Mouse (Mus musculus) bone marrow, adult 2 months (tissue): ENCODE data around the gene Ccdc116. TPM values are rescaled to one million over a fixed set of nuclear protein-coding genes. Genes with fewer than 3 reads are reported as not detected.

Experiments
- H3K27ac ChIP-seq: fragments of 200-500 bp; 2 replicates; pipeline ENCODE4 v1.5.1; 2012; ENCODE audit warnings: low read depth, mild to moderate bottlenecking, control low read depth, inconsistent platforms, low read length; ENCODE audit not compliant: control insufficient read depth, poor library complexity, insufficient read depth
- H3K4me1 ChIP-seq: fragments of 200-500 bp; 2 replicates; pipeline ENCODE4 v1.6.1; 2011; ENCODE audit warnings: low read length; ENCODE audit not compliant: control insufficient read depth, insufficient read depth
- H3K4me3 ChIP-seq: fragments of 200-500 bp; replicated peaks from 2 replicates; pipeline ENCODE3; 2011; ENCODE audit warnings: mild to moderate bottlenecking, low read depth, low read length, control low read depth; ENCODE audit not compliant: control insufficient read depth
- CTCF ChIP-seq: fragments of 200-500 bp; IDR thresholded peaks from 2 replicates; pipeline ENCODE4 v1.5.1; 2011; ENCODE audit warnings: low read length, control low read depth; ENCODE audit not compliant: control insufficient read depth, insufficient read depth
- POLR2A ChIP-seq: fragments of 200-500 bp; IDR thresholded peaks from 2 replicates; pipeline ENCODE4 v1.6.1; 2011; ENCODE audit warnings: low read depth, mild to moderate bottlenecking, control low read depth, low read length, borderline replicate concordance; ENCODE audit not compliant: control insufficient read depth
- WGBS: fragments of 180-500 bp; shearing (Covaris S2); methylation state at CpG from one replicate; pipeline ENCODE4 v1.1.7; 2018; 5-methylcytosine and 5-hydroxymethylcytosine counted together
- polyA plus RNA-seq: library from polyadenylated mRNA; stranded (reverse); fragments of >200 nt; gene quantifications from 2 replicates; pipeline ENCODE4 v1.2.4, GENCODE M21; 2011; ENCODE audit warnings: low replicate concordance; ENCODE audit not compliant: missing spikeins, insufficient read depth, insufficient read length

Gene Ccdc116
- polyA plus RNA-seq, 1 experiment: 1.8 TPM

DNA sequence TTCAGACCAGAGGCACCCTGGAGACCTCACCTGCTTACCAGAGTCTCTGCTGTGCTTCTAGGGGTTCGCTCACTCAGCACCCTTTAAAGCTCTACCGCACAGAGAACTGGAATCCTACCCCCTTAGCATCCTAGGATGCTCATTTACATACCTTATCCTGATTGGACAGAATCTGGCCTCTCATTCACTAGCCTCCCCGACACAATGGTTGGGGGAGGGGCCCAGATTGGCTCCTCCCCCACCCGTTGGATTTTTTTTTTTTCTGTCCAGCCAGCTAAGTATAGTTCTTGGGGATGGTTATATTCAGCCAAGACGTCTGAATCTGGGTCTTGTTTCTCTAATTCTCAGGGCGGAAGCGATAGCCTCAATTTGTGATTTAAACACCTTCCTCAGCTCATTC, 2.7 kb downstream of the Ccdc116 start, which contains the start of gene Ydjc:
TSS of gene Ydjc (plus strand) at position 283 of the 400 bp plus-strand sequence.
- 40% methylated on average over 7 of the region's 7 CpGs for WGBS
- TF ChIP-seq POLR2A: no peak
- TF ChIP-seq CTCF: no peak
- no peak within 1 kb of the TSS for H3K4me3 ChIP-seq
- no peaks in the 10 kb centered on the region; the same call in 1 of the 2 replicates for H3K4me1 ChIP-seq
- H3K27ac ChIP-seq: no peak within 1 kb of the TSS

DNA sequence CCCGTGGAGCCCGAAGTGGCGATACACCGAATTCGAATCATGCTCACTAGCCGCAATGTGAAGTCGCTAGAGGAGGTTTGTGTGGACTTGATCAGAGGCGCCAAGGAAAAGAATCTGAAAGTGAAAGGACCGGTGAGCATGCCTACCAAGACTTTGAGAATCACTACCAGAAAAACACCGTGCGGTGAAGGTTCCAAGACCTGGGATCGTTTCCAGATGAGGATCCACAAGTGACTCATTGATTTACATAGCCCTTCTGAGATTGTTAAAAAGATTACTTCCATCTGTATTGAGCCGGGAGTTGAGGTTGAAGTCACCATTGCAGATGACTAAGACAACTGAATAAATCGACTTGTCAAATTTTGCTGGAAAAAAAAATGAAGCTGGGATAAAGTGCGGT, 9.7 kb downstream of the Ccdc116 start:
- H3K4me1 ChIP-seq: no peaks in the 10 kb centered on the region
- H3K4me3 ChIP-seq: no peak overlapping the region
- TF ChIP-seq POLR2A (no peak), CTCF (no peak)
- H3K27ac ChIP-seq: no peak overlapping the region
- WGBS: 82% methylated on average over 15 of the region's 15 CpGs

DNA sequence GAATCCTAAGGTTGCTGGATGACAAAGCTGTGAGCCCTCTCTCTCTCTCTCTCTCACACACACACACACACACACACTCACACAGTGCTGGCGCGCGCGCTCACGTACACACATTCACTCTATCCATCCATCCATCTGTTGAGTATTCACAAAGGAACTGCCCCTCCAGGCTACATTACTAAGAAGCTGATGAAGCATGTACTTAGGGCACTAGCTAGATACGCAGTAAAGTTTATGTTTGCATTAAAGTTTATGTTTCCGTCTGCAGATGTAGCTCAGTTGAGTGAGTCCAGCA, 14.2 kb downstream of the Ccdc116 start:
- no peak overlapping the region for H3K4me3 ChIP-seq
- TF ChIP-seq CTCF (no peak), POLR2A (no peak)
- H3K4me1 ChIP-seq: peaks cover 2% of the 10 kb centered on the region; the same call in 1 of the 2 replicates
- 80% methylated on average over 7 of the region's 7 CpGs for WGBS
- no peak overlapping the region for H3K27ac ChIP-seq

DNA sequence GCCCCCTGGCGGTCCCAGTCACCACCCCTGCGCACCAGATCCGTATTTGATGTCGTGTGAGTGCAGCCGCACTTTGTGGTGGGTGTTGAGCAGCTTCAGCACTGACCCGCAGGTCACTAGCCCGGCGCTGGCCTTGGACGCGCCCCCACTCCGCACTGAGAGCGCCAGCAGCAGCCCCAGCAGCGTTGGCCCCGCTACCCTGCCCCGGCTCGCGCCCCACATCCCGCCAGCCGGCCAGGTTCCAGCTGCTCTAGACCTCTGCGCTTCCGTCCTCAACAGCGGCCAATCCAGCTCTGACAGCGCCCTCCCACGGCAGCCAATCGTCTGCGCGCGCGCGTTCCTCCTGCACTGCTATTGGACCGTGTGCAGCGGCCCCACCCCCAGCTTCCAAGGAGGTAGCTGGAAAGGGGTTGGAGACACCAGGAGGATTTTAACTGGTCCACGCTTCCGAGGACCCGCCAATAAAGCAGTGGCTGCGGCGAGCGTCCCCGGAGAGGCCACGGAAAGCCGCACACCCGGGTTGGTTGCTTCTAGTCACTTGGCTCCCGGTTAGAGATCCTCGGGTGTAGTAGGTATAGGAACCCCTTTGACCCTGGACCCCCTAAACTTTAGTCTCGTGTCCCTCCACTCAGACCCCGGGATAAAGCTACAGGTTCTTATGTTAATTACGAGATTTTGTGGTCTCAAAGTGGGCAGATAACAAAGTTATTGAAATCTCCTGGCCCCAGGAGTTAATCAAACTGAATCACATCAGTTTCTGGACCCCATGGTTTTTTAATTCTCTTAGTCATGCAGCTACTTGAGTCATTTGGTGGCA, 14.7 kb downstream of the Ccdc116 start, which contains the start of gene Sdf2l1:
TSS of gene Sdf2l1 (minus strand) at position 295 of the 817 bp plus-strand sequence.
- TF ChIP-seq CTCF: peak; percentile 16; the same call in 1 of the 2 replicates
- peak; percentile 77 for TF ChIP-seq POLR2A
- peak within 1 kb of the TSS; percentile 86 for H3K4me3 ChIP-seq
- H3K4me1 ChIP-seq: peaks cover 2% of the 10 kb centered on the region; the same call in 1 of the 2 replicates
- peak within 1 kb of the TSS; percentile 14; the same call in 1 of the 2 replicates for H3K27ac ChIP-seq
- WGBS: under 1% methylated on average over 47 of the region's 47 CpGs

DNA sequence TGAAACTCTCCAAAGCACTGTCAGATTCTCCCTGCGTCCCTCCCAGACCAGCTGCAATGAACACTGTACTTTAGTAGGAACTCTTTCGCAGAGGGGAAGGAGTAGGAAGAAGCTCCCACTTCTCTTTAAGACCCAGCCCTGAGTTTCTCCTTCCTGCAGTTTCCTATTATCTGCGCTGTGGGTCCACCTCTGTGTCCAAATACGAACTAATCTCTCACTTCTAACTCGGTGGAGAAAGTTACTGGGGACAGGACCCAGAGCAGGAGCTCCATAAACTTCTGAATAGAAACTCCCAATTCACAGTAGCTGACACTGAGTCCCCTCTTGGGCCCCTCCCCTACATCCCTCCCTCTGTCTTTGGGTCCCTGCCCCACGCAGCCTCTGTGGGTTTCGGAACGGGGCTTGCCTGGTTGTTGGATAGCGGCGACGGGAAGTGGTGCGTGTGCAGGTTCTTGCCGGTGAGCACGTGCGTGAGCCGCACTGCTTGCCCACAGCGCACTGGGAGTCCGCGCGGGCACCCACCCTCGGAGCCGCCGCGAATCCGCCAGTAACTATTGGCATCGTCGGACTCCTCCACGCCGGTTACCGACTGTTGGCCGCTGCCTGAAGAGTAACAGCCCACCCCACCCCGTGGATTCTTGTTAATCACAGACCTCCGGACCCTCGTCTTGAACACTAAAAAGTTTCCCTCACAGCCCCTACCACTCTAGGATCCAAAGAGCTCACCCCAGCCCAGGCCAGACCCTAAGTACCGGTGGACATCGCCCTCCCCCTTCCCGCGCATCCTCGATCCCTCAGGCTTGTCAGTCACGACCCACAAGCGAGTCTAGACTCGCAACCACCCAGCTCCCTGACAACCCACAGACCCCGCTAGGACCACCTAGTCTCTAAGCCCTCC, 15.6 kb downstream of the Ccdc116 start:
- peak overlapping the region; percentile 14; the same call in 1 of the 2 replicates for H3K27ac ChIP-seq
- H3K4me3 ChIP-seq: peak overlapping the region; percentile 86
- peaks cover 2% of the 10 kb centered on the region; the same call in 1 of the 2 replicates for H3K4me1 ChIP-seq
- WGBS: 3% methylated on average over 43 of the region's 43 CpGs
- no peak for TF ChIP-seq CTCF
- TF ChIP-seq POLR2A: peak; percentile 17; the same call in 1 of the 2 replicates

DNA sequence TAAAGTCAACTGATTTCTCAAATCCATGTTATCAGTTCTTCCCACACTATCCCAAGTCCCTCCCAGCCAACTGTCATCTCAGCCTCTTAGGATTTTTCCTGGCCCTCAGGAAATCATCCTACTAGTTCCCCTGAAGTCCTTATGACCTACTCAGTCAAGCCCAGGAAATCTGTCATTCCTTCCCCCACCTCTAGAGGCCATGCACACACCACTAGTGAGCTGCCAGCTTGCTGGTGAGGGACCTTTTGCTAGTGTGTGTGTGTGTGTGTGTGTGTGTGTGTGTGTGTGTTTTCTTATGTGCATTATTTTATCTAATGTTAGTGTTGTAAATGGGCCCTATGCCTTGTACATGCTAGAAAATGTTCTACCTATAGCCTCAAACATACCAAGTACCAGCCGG, 19.7 kb downstream of the Ccdc116 start:
- Histone ChIP-seq H3K4me1 (peaks cover 4% of the 10 kb centered on the region; the same call in 1 of the 2 replicates), H3K27ac (no peak overlapping the region), H3K4me3 (no peak overlapping the region)
- WGBS: 96% methylated on average over 1 of the region's 1 CpGs
- TF ChIP-seq CTCF (peak; percentile 75), POLR2A (no peak)

DNA sequence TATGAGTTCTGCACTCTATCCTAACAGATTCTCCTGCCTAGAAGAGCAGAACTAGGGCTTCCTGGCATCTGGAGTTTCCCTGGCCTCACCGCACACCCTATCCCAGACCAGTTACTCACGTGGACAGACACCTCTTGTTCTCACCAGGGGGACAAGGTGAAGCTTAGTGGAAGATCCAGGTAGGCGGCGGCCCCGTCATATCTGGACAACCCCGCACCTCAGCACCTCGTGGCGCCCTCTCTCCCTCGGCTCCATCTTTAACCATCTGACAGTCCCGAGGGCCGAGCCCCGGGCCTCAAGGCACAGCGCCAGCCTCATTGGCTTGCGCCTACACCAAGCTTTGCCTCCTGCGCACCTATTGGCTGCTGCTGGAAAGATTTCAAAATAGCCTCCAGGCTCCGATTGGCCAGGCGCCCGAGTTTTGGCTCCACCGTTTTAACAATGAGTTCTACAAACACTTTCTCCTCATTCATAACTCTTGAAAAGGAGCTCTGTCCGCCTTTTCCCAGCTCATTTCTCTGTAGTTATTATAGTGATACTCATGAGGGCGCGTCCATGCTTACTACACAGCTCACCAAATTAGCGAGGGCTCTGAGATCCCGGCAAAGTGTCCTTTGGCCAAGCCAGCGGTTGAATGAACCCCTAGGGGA, 22.0 kb downstream of the Ccdc116 start, which contains the start of gene 2610318N02Rik:
TSS of gene 2610318N02Rik (minus strand) at position 297 of the 650 bp plus-strand sequence.
- H3K4me3 ChIP-seq: peak within 1 kb of the TSS; percentile 68
- WGBS: under 1% methylated on average over 25 of the region's 25 CpGs
- H3K27ac ChIP-seq: no peak within 1 kb of the TSS
- H3K4me1 ChIP-seq: peaks cover 2% of the 10 kb centered on the region; the same call in 1 of the 2 replicates
- no peak for TF ChIP-seq CTCF
- TF ChIP-seq POLR2A: peak; percentile 69; the same call in 1 of the 2 replicates
